Mouse (Mus musculus): ENCODE data around the gene Ppp1r12c.

Gene Ppp1r12c

GRCm38 (mm10) chr7:4431548-4431947 lies 69.9 kb downstream of the Ppp1r12c start:
- ATAC-seq (ENCODE audit: low TSS enrichment), result no peak
